Mouse (Mus musculus) CH12.LX (cell line): ENCODE results near the gene Bri3. TPM values are rescaled to one million over a fixed set of nuclear protein-coding genes. Genes with fewer than 3 reads are reported as not detected.

Source experiments
- DNase-seq: peaks from one replicate; pipeline ENCODE4 v3.0.0-alpha.2; 2013; ENCODE audit errors: extremely low read depth
- H3K27ac ChIP-seq: 2 replicates; pipeline ENCODE4 v1.5.1; 2012; ENCODE audit warnings: low read depth, mild to moderate bottlenecking, control low read depth, moderate library complexity; ENCODE audit not compliant: insufficient read depth
- H3K27me3 ChIP-seq: replicated peaks from 2 replicates; pipeline ENCODE3; 2012; ENCODE audit warnings: inconsistent platforms
- H3K36me3 ChIP-seq, 2 experiments: replicated peaks in 1 of 2; 2 replicates each; pipeline versions ENCODE3 to v1.6.1; 2012; ENCODE audit warnings: inconsistent platforms in 1 of 2, low read length in 1 of 2, mild to moderate bottlenecking in 1 of 2, mixed read lengths in 1 of 2, moderate library complexity in 1 of 2; ENCODE audit not compliant: control insufficient read depth in 1 of 2, insufficient read depth in 1 of 2
- H3K4me1 ChIP-seq, 2 experiments: 2 replicates each; pipeline ENCODE4 v1.6.1; 2012; ENCODE audit warnings: inconsistent platforms in 1 of 2, moderate library complexity in 1 of 2; ENCODE audit not compliant: insufficient read depth in 2 of 2, control insufficient read depth in 1 of 2
- H3K4me2 ChIP-seq: 2 replicates; pipeline ENCODE4 v1.6.1; 2012; ENCODE audit warnings: low read depth, mild to moderate bottlenecking, control low read depth; ENCODE audit not compliant: poor library complexity, insufficient read depth, severe bottlenecking
- H3K4me3 ChIP-seq, 3 experiments: fragments of 150-350 bp in 1 of 3; sonication (generic) in 1 of 3; replicated peaks in 1 of 3; 2 replicates each; pipeline versions ENCODE3 to v1.5.1; 2011 to 2012; ENCODE audit warnings: low read depth in 2 of 3, low read length in 2 of 3, mild to moderate bottlenecking in 2 of 3, moderate library complexity in 2 of 3, control low read depth in 1 of 3, improper control_type of control experiment in 1 of 3, inconsistent platforms in 1 of 3, mixed read lengths in 1 of 3; ENCODE audit not compliant: poor library complexity in 1 of 3
- H3K79me2 ChIP-seq: replicated peaks from 2 replicates; pipeline ENCODE4 v1.6.1; 2012; ENCODE audit warnings: mild to moderate bottlenecking, moderate library complexity; ENCODE audit not compliant: control insufficient read depth, poor library complexity, insufficient read depth, severe bottlenecking; ENCODE audit errors: extremely low read depth
- H3K9ac ChIP-seq: 2 replicates; pipeline ENCODE4 v1.6.1; 2012; ENCODE audit warnings: low read depth, mild to moderate bottlenecking, control low read depth, moderate library complexity; ENCODE audit not compliant: insufficient read depth
- H3K9me3 ChIP-seq: replicated peaks from 2 replicates; pipeline ENCODE3; 2012; ENCODE audit warnings: low read length, inconsistent platforms, mixed read lengths
- CHD1 ChIP-seq: IDR thresholded peaks from 2 replicates; pipeline ENCODE4 v1.6.1; 2012; ENCODE audit warnings: low read depth, low read length, improper control_type of control experiment, inconsistent platforms
- ELF1 ChIP-seq: IDR thresholded peaks from 2 replicates; pipeline ENCODE4 v1.6.1; 2014; ENCODE audit warnings: low read depth, mild to moderate bottlenecking, inconsistent platforms, low read length, improper control_type of control experiment
- EP300 ChIP-seq: IDR thresholded peaks from 2 replicates; pipeline ENCODE4 v1.6.1; 2011; ENCODE audit warnings: low read length, improper control_type of control experiment
- ETS1 ChIP-seq: conservative IDR thresholded peaks from 2 replicates; pipeline ENCODE4 v1.6.1; 2012; ENCODE audit warnings: low read depth, mild to moderate bottlenecking, inconsistent platforms, low read length, improper control_type of control experiment, moderate library complexity
- GABPA ChIP-seq: IDR thresholded peaks from 2 replicates; pipeline ENCODE4 v1.6.1; 2012; ENCODE audit warnings: low read depth, low read length, improper control_type of control experiment, inconsistent platforms; ENCODE audit not compliant: insufficient replicate concordance
- HCFC1 ChIP-seq: IDR thresholded peaks from 2 replicates; pipeline ENCODE4 v1.6.1; 2012; ENCODE audit warnings: low read depth, mild to moderate bottlenecking, inconsistent platforms, low read length, improper control_type of control experiment
- IRF4 ChIP-seq: IDR thresholded peaks from 2 replicates; pipeline ENCODE4 v1.6.1; 2014; ENCODE audit warnings: low read depth, mild to moderate bottlenecking, inconsistent platforms, low read length, improper control_type of control experiment
- JUN ChIP-seq: IDR thresholded peaks from 2 replicates; pipeline ENCODE4 v1.6.1; 2011; ENCODE audit warnings: low read depth, mild to moderate bottlenecking, low read length, improper control_type of control experiment, moderate library complexity; ENCODE audit not compliant: insufficient read depth
- JUND ChIP-seq: conservative IDR thresholded peaks from 2 replicates; pipeline ENCODE4 v1.6.1; 2011; ENCODE audit warnings: low read depth, low read length, improper control_type of control experiment
- KAT2A ChIP-seq: IDR thresholded peaks from 2 replicates; pipeline ENCODE4 v1.6.1; 2012; ENCODE audit warnings: low read length, improper control_type of control experiment, inconsistent platforms; ENCODE audit not compliant: insufficient replicate concordance
- MAX ChIP-seq: IDR thresholded peaks from 2 replicates; pipeline ENCODE4 v1.6.1; 2011; ENCODE audit warnings: low read length, improper control_type of control experiment
- MAZ ChIP-seq: IDR thresholded peaks from 2 replicates; pipeline ENCODE4 v1.6.1; 2012; ENCODE audit warnings: low read depth, mild to moderate bottlenecking, inconsistent platforms, low read length, improper control_type of control experiment, moderate library complexity
- MEF2A ChIP-seq: IDR thresholded peaks from 2 replicates; pipeline ENCODE4 v1.6.1; 2014; ENCODE audit warnings: low read depth, mild to moderate bottlenecking, inconsistent platforms, low read length, improper control_type of control experiment, borderline replicate concordance
- MXI1 ChIP-seq: IDR thresholded peaks from 2 replicates; pipeline ENCODE4 v1.6.1; 2011; ENCODE audit warnings: mild to moderate bottlenecking, low read depth, low read length, improper control_type of control experiment
- NRF1 ChIP-seq: IDR thresholded peaks from 2 replicates; pipeline ENCODE4 v1.6.1; 2014; ENCODE audit warnings: low read depth, mild to moderate bottlenecking, inconsistent platforms, low read length, improper control_type of control experiment, moderate library complexity
- PAX5 ChIP-seq: IDR thresholded peaks from 2 replicates; pipeline ENCODE4 v1.6.1; 2012; ENCODE audit warnings: low read length, inconsistent platforms, mixed read lengths
- POLR2A ChIP-seq: IDR thresholded peaks from 2 replicates; pipeline ENCODE4 v1.6.1; 2011; ENCODE audit warnings: low read depth, mild to moderate bottlenecking, improper control_type of control experiment, low read length
- POLR2AphosphoS2 ChIP-seq: IDR thresholded peaks from 2 replicates; pipeline ENCODE4 v1.6.1; 2011; ENCODE audit warnings: low read depth, low read length, improper control_type of control experiment
- RAD21 ChIP-seq: IDR thresholded peaks from 2 replicates; pipeline ENCODE4 v1.6.1; 2011; ENCODE audit warnings: low read depth, mild to moderate bottlenecking, low read length, improper control_type of control experiment, moderate library complexity
- RCOR1 ChIP-seq: conservative IDR thresholded peaks from 2 replicates; pipeline ENCODE4 v1.6.1; 2012; ENCODE audit warnings: low read depth, mild to moderate bottlenecking, inconsistent platforms, low read length, improper control_type of control experiment
- SIN3A ChIP-seq: IDR thresholded peaks from 2 replicates; pipeline ENCODE4 v1.6.1; 2012; ENCODE audit warnings: low read length, improper control_type of control experiment, inconsistent platforms
- SMC3 ChIP-seq: IDR thresholded peaks from 2 replicates; pipeline ENCODE4 v1.6.1; 2011; ENCODE audit warnings: low read depth, low read length, improper control_type of control experiment
- USF1 ChIP-seq: IDR thresholded peaks from 2 replicates; pipeline ENCODE4 v1.6.1; 2014; ENCODE audit warnings: low read depth, mild to moderate bottlenecking, inconsistent platforms, low read length, improper control_type of control experiment
- USF2 ChIP-seq: conservative IDR thresholded peaks from 2 replicates; pipeline ENCODE4 v1.6.1; 2011; ENCODE audit warnings: low read depth, low read length, improper control_type of control experiment
- ZC3H11A ChIP-seq: IDR thresholded peaks from 2 replicates; pipeline ENCODE4 v1.6.1; 2012; ENCODE audit warnings: low read depth, mild to moderate bottlenecking, inconsistent platforms, low read length, improper control_type of control experiment
- ZKSCAN1 ChIP-seq: IDR thresholded peaks from 2 replicates; pipeline ENCODE4 v1.6.1; 2012; ENCODE audit warnings: low read depth, inconsistent platforms, low read length, improper control_type of control experiment, borderline replicate concordance
- ZNF384 ChIP-seq: IDR thresholded peaks from 2 replicates; pipeline ENCODE4 v1.6.1; 2012; ENCODE audit warnings: low read depth, low read length, improper control_type of control experiment, inconsistent platforms
- dilution Hi-C: fragments of 300-500 bp; cut with MboI; formaldehyde crosslinking; loops from 2 replicates; pipeline ENCODE4 v1.14.3; 2020; ENCODE audit warnings: low sequenced_read_pairs; ENCODE audit not compliant: extremely low pct_unique_long_range_greater_than_20kb, extremely low pct_ligation_motif_present
- in situ Hi-C: fragments of 300-500 bp; cut with MboI; formaldehyde crosslinking; loops from 3 replicates; pipeline ENCODE4 v1.14.3; 2019; ENCODE audit warnings: low sequenced_read_pairs, low pct_ligation_motif_present, low pct_unique_long_range_greater_than_20kb, mixed read lengths
- polyA plus RNA-seq: library from polyadenylated mRNA; unstranded; fragments of >175 nt; gene quantifications from 2 replicates; pipeline ENCODE4 v1.2.1, GENCODE M21; 2012; ENCODE audit warnings: low read depth; ENCODE audit not compliant: insufficient read length
- total RNA-seq, 2 experiments: library from RNA; depleted of rRNA; stranded (reverse); fragments of 300-350 nt in 1 of 2; fragments of >200 nt in 1 of 2; gene quantifications; 2 replicates each; pipeline ENCODE4 v1.2.3; 2012 to 2014

Bri3 gene
- total and polyA plus RNA-seq, 3 experiments = 9.3 to 41.7 (median 20.3) TPM

GRCm38 (mm10) chr5:144294908-144295307 lies 50.7 kb downstream of the Bri3 start:
- TF ChIP-seq ZNF384 = no peak
- TF ChIP-seq MEF2A = no peak
- TF ChIP-seq HCFC1 = no peak
- no peak for TF ChIP-seq NRF1
- no peak for TF ChIP-seq MXI1
- TF ChIP-seq MAX = no peak
- TF ChIP-seq JUN = no peak
- no peak for TF ChIP-seq JUND
- TF ChIP-seq CHD1 = no peak
- TF ChIP-seq ETS1 = no peak
- TF ChIP-seq USF1 = no peak
- TF ChIP-seq PAX5 = no peak
- TF ChIP-seq MAZ = no peak
- TF ChIP-seq USF2 = no peak
- TF ChIP-seq KAT2A = no peak
- TF ChIP-seq ZKSCAN1 = no peak
- no peak for TF ChIP-seq ELF1
- no peak for TF ChIP-seq RAD21
- no peak for TF ChIP-seq GABPA
- TF ChIP-seq POLR2A = no peak
- dilution Hi-C loops (no loop called here), in situ Hi-C loops (no loop called here)
- no peak overlapping the region for H3K27ac ChIP-seq
- no peaks in the 10 kb centered on the region for H3K27me3 ChIP-seq
- H3K4me1 ChIP-seq = no peaks in the 10 kb centered on the region
- no peaks in the 10 kb centered on the region for H3K79me2 ChIP-seq
- no peaks in the 10 kb centered on the region for H3K9me3 ChIP-seq
- H3K4me2 ChIP-seq = no peak overlapping the region
- no peak overlapping the region for H3K4me3 ChIP-seq
- DNase-seq = no peak
- no peaks in the 10 kb centered on the region for H3K36me3 ChIP-seq
- H3K9ac ChIP-seq = no peak overlapping the region

DNA sequence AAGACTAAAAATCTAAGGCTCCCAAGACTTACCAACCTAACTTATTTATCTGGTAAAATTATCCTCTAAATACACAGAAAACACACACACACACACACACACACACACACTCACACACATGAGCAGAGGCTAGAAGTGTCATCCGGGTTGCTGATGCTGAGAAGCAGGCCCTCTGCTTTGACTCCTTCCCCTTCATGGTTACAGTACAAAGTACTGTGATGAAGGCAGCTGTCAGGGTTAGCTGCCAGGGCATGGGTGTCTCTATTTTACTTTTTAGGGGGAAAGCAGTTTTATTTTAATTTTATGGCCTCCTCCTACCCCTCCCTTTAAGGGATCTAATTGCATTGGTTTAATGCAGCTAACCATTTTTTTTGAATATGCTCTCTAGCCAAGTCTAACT lies 51.1 kb downstream of the Bri3 start:
- Histone ChIP-seq H3K27me3 (no peaks in the 10 kb centered on the region), H3K4me1 (no peaks in the 10 kb centered on the region), H3K4me3 (no peak overlapping the region), H3K36me3 (no peaks in the 10 kb centered on the region), H3K4me2 (no peak overlapping the region), H3K9ac (no peak overlapping the region), H3K27ac (no peak overlapping the region), H3K9me3 (no peaks in the 10 kb centered on the region), H3K79me2 (no peaks in the 10 kb centered on the region)
- TF ChIP-seq RCOR1 (no peak), POLR2A (no peak), ZC3H11A (no peak), POLR2AphosphoS2 (no peak), IRF4 (no peak), EP300 (no peak), SIN3A (no peak), SMC3 (no peak), JUN (no peak)
- in situ Hi-C loops (no loop called here), dilution Hi-C loops (no loop called here)
- no peak for DNase-seq
